Mouse (Mus musculus) hindbrain, embryonic 13.5 days (tissue): ENCODE results near the gene Hsd17b10. TPM values are rescaled to one million over a fixed set of nuclear protein-coding genes. Genes with fewer than 3 reads are reported as not detected.

Experiments used
- ATAC-seq: fragments of 200-750 bp; cut with Nextera tagmentation; 2 replicates; pipeline ENCODE4 v1.8.0; 2017; ENCODE audit warnings: moderate TSS enrichment; ENCODE audit not compliant: low FRiP score
- H3K27ac ChIP-seq: fragments of 300-500 bp; sonication (generic); 2 replicates; pipeline ENCODE4 v1.5.1; 2015; ENCODE audit warnings: inconsistent platforms, mild to moderate bottlenecking, moderate library complexity
- H3K27me3 ChIP-seq: fragments of 300-500 bp; sonication (generic); 2 replicates; pipeline ENCODE4 v1.6.1; 2015; ENCODE audit warnings: mild to moderate bottlenecking, inconsistent platforms
- H3K36me3 ChIP-seq: fragments of 300-500 bp; sonication (generic); 2 replicates; pipeline ENCODE4 v1.6.1; 2015; ENCODE audit warnings: mild to moderate bottlenecking, inconsistent platforms
- H3K4me1 ChIP-seq: fragments of 300-500 bp; sonication (generic); replicated peaks from 2 replicates; pipeline ENCODE4 v1.6.1; 2015; ENCODE audit warnings: inconsistent platforms
- H3K4me2 ChIP-seq: fragments of 300-500 bp; sonication (generic); 2 replicates; pipeline ENCODE4 v1.6.1; 2015; ENCODE audit warnings: inconsistent platforms, mild to moderate bottlenecking, moderate library complexity
- H3K4me3 ChIP-seq: fragments of 300-500 bp; sonication (generic); 2 replicates; pipeline ENCODE4 v1.5.1; 2015; ENCODE audit warnings: mild to moderate bottlenecking, inconsistent platforms
- H3K9ac ChIP-seq: fragments of 300-500 bp; sonication (generic); 2 replicates; pipeline ENCODE4 v1.6.1; 2015; ENCODE audit warnings: mild to moderate bottlenecking, inconsistent platforms
- H3K9me3 ChIP-seq: fragments of 300-500 bp; sonication (generic); 2 replicates; pipeline ENCODE4 v1.6.1; 2016; ENCODE audit warnings: inconsistent platforms
- WGBS: fragments of 180-500 bp; shearing (Covaris S2); methylation state at CpG from one replicate; pipeline ENCODE4 v1.1.7; 2015; 5-methylcytosine and 5-hydroxymethylcytosine counted together
- polyA plus RNA-seq: library from polyadenylated mRNA; unstranded; fragments of >200 nt; fragmentation: Nextera tagmentation; extraction: Ambion mirVana; gene quantifications from 2 replicates; pipeline ENCODE4 v1.2.1, GENCODE M21; 2015

Gene Hsd17b10
- polyA plus RNA-seq, 1 experiment from 2014 or later = 128 TPM

DNA sequence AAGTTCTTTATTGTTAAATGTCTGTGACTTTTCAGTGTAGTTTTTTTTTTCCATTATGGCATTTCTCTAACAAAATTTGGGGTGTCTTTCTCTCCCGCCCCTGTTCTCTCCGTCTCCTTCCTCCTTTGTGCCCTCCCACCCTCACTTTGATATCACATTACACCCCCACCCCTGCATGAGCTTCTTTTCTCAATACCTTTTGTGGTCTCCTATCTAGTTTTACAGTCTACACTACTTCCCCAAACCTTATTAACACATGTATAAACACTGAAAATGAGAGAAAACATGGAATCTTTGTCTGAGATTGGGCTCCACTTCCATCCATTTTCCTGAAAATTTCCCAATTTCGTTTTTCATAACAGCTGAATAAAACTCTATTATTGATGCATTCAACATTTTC lies 50.9 kb downstream of the Hsd17b10 start:
- Histone ChIP-seq H3K27ac (no peak overlapping the region), H3K9me3 (no peaks in the 10 kb centered on the region), H3K9ac (no peak overlapping the region), H3K4me1 (no peaks in the 10 kb centered on the region), H3K4me2 (no peak overlapping the region), H3K4me3 (no peak overlapping the region), H3K36me3 (peaks cover 13% of the 10 kb centered on the region), H3K27me3 (peaks cover 62% of the 10 kb centered on the region)
- WGBS = 82% methylated on average over 3 of the region's 3 CpGs
- ATAC-seq = no peak

Other genes with a start within 250 kb of the Hsd17b10 start
- 53.0 and 56.5 TPM in 2 replicates for gene Huwe1, start 201.0 kb upstream of the Hsd17b10 start, polyA plus RNA-seq
- gene Ribc1, start 14.4 kb downstream of the Hsd17b10 start, polyA plus RNA-seq = 2.6 and 2.9 TPM in 2 replicates
- 84.4 and 88.4 TPM in 2 replicates for gene Smc1a, start 14.6 kb downstream of the Hsd17b10 start, polyA plus RNA-seq
- gene Iqsec2, start 142.4 kb downstream of the Hsd17b10 start, polyA plus RNA-seq = 4.4 and 5.6 TPM in 2 replicates
- 35.2 and 36.0 TPM in 2 replicates for gene Kdm5c, start 231.2 kb downstream of the Hsd17b10 start, polyA plus RNA-seq